Mouse (Mus musculus) hindbrain, embryonic 13.5 days (tissue): ENCODE measurements around the gene Plcl2. TPM values are rescaled to one million over a fixed set of nuclear protein-coding genes. Genes with fewer than 3 reads are reported as not detected.

ENCODE experiments used
- ATAC-seq: fragments of 200-750 bp; cut with Nextera tagmentation; 2 replicates; pipeline ENCODE4 v1.8.0; 2017; ENCODE audit warnings: moderate TSS enrichment; ENCODE audit not compliant: low FRiP score
- H3K27ac ChIP-seq: fragments of 300-500 bp; sonication (generic); 2 replicates; pipeline ENCODE4 v1.5.1; 2015; ENCODE audit warnings: inconsistent platforms, mild to moderate bottlenecking, moderate library complexity
- H3K27me3 ChIP-seq: fragments of 300-500 bp; sonication (generic); 2 replicates; pipeline ENCODE4 v1.6.1; 2015; ENCODE audit warnings: mild to moderate bottlenecking, inconsistent platforms
- H3K36me3 ChIP-seq: fragments of 300-500 bp; sonication (generic); 2 replicates; pipeline ENCODE4 v1.6.1; 2015; ENCODE audit warnings: mild to moderate bottlenecking, inconsistent platforms
- H3K4me1 ChIP-seq: fragments of 300-500 bp; sonication (generic); replicated peaks from 2 replicates; pipeline ENCODE4 v1.6.1; 2015; ENCODE audit warnings: inconsistent platforms
- H3K4me2 ChIP-seq: fragments of 300-500 bp; sonication (generic); 2 replicates; pipeline ENCODE4 v1.6.1; 2015; ENCODE audit warnings: inconsistent platforms, mild to moderate bottlenecking, moderate library complexity
- H3K4me3 ChIP-seq: fragments of 300-500 bp; sonication (generic); 2 replicates; pipeline ENCODE4 v1.5.1; 2015; ENCODE audit warnings: mild to moderate bottlenecking, inconsistent platforms
- H3K9ac ChIP-seq: fragments of 300-500 bp; sonication (generic); 2 replicates; pipeline ENCODE4 v1.6.1; 2015; ENCODE audit warnings: mild to moderate bottlenecking, inconsistent platforms
- H3K9me3 ChIP-seq: fragments of 300-500 bp; sonication (generic); 2 replicates; pipeline ENCODE4 v1.6.1; 2016; ENCODE audit warnings: inconsistent platforms
- WGBS: fragments of 180-500 bp; shearing (Covaris S2); methylation state at CpG from one replicate; pipeline ENCODE4 v1.1.7; 2015; 5-methylcytosine and 5-hydroxymethylcytosine counted together
- polyA plus RNA-seq: library from polyadenylated mRNA; unstranded; fragments of >200 nt; fragmentation: Nextera tagmentation; extraction: Ambion mirVana; gene quantifications from 2 replicates; pipeline ENCODE4 v1.2.1, GENCODE M21; 2015

Plcl2 gene
- 7.6 and 8.4 TPM in 2 replicates for polyA plus RNA-seq

GRCm38 (mm10) chr17:50509251-50510104, at the start of gene Plcl2:
Plcl2 (plus strand) TSS chr17:50509403.
- no peaks in the 10 kb centered on the region for H3K36me3 ChIP-seq
- H3K4me1 ChIP-seq, result peaks cover 37% of the 10 kb centered on the region
- no peaks in the 10 kb centered on the region for H3K27me3 ChIP-seq
- ATAC-seq, result peak; percentile 76
- peak within 1 kb of the TSS; percentile 97 for H3K27ac ChIP-seq
- H3K9me3 ChIP-seq, result no peaks in the 10 kb centered on the region
- H3K4me2 ChIP-seq, result peak within 1 kb of the TSS; percentile 69
- peak within 1 kb of the TSS; percentile 96 for H3K9ac ChIP-seq
- peak within 1 kb of the TSS; percentile 78 for H3K4me3 ChIP-seq
- WGBS, result under 1% methylated on average over 53 of the region's 95 CpGs

GRCm38 (mm10) chr17:50460301-50460700, 48.9 kb upstream of the Plcl2 start:
- no peak overlapping the region for H3K4me2 ChIP-seq
- no peaks in the 10 kb centered on the region for H3K9me3 ChIP-seq
- H3K36me3 ChIP-seq, result no peaks in the 10 kb centered on the region
- 88% methylated on average over 8 of the region's 8 CpGs for WGBS
- H3K27ac ChIP-seq, result no peak overlapping the region
- no peaks in the 10 kb centered on the region for H3K4me1 ChIP-seq
- no peak for ATAC-seq
- no peak overlapping the region for H3K4me3 ChIP-seq
- no peak overlapping the region for H3K9ac ChIP-seq
- no peaks in the 10 kb centered on the region for H3K27me3 ChIP-seq

- H3K9ac ChIP-seq, result no peak overlapping the region
- H3K4me2 ChIP-seq, result no peak overlapping the region
- H3K27me3 ChIP-seq, result no peaks in the 10 kb centered on the region
- no peak for ATAC-seq
- no peak overlapping the region for H3K4me3 ChIP-seq
- no peaks in the 10 kb centered on the region for H3K9me3 ChIP-seq
- H3K27ac ChIP-seq, result no peak overlapping the region
- H3K36me3 ChIP-seq, result no peaks in the 10 kb centered on the region
- 93% methylated on average over 2 of the region's 2 CpGs for WGBS
- peaks cover 18% of the 10 kb centered on the region for H3K4me1 ChIP-seq
These were observed 41.8 kb upstream of the Plcl2 start for GRCm38 (mm10) chr17:50467438-50467837.

- no peaks in the 10 kb centered on the region for H3K36me3 ChIP-seq
- H3K4me2 ChIP-seq, result no peak overlapping the region
- H3K9me3 ChIP-seq, result no peaks in the 10 kb centered on the region
- no peak for ATAC-seq
- H3K27me3 ChIP-seq, result no peaks in the 10 kb centered on the region
- H3K9ac ChIP-seq, result no peak overlapping the region
- H3K4me3 ChIP-seq, result no peak overlapping the region
- peaks cover 18% of the 10 kb centered on the region for H3K4me1 ChIP-seq
- H3K27ac ChIP-seq, result no peak overlapping the region
- WGBS, result 51% methylated on average over 5 of the region's 5 CpGs
These were observed 40.1 kb upstream of the Plcl2 start for GRCm38 (mm10) chr17:50469126-50469525.

- WGBS, result 13% methylated on average over 13 of the region's 13 CpGs
- H3K9ac ChIP-seq, result 0 out of 2 replicates have a peak overlapping the region, but pooled peaks have one; percentile 19
These were observed 39.4 kb upstream of the Plcl2 start for GRCm38 (mm10) chr17:50469543-50470431.

GRCm38 (mm10) chr17:50470432-50471078, 38.6 kb upstream of the Plcl2 start:
- 41% methylated on average over 16 of the region's 16 CpGs for WGBS
- no peak overlapping the region for H3K9ac ChIP-seq
- no peaks in the 10 kb centered on the region for H3K27me3 ChIP-seq
- peaks cover 18% of the 10 kb centered on the region for H3K4me1 ChIP-seq
- peak overlapping the region; percentile 24 for H3K4me3 ChIP-seq
- peak; percentile 25; the same call in 1 of the 2 replicates for ATAC-seq
- H3K9me3 ChIP-seq, result no peaks in the 10 kb centered on the region
- no peaks in the 10 kb centered on the region for H3K36me3 ChIP-seq
- peak overlapping the region; percentile 52 for H3K27ac ChIP-seq
- peak overlapping the region; percentile 50 for H3K4me2 ChIP-seq

More at GRCm38 (mm10) chr17:50469543-50470431, 39.4 kb upstream of the Plcl2 start:
- Histone ChIP-seq H3K27me3 (no peaks in the 10 kb centered on the region), H3K9me3 (no peaks in the 10 kb centered on the region), H3K36me3 (no peaks in the 10 kb centered on the region), H3K4me3 (peak overlapping the region; percentile 24), H3K27ac (peak overlapping the region; percentile 52), H3K4me2 (peak overlapping the region; percentile 50), H3K4me1 (peaks cover 18% of the 10 kb centered on the region)
- peak; percentile 82 for ATAC-seq

GRCm38 (mm10) chr17:50471230-50471629, 38.0 kb upstream of the Plcl2 start:
- H3K4me3 ChIP-seq, result no peak overlapping the region
- H3K27ac ChIP-seq, result no peak overlapping the region
- H3K4me1 ChIP-seq, result peaks cover 18% of the 10 kb centered on the region
- H3K36me3 ChIP-seq, result no peaks in the 10 kb centered on the region
- H3K9me3 ChIP-seq, result no peaks in the 10 kb centered on the region
- no peak overlapping the region for H3K4me2 ChIP-seq
- 67% methylated on average over 3 of the region's 3 CpGs for WGBS
- no peak for ATAC-seq
- no peaks in the 10 kb centered on the region for H3K27me3 ChIP-seq
- H3K9ac ChIP-seq, result no peak overlapping the region

- ATAC-seq, result no peak
- H3K4me2 ChIP-seq, result no peak overlapping the region
- H3K27me3 ChIP-seq, result no peaks in the 10 kb centered on the region
- 90% methylated on average over 4 of the region's 4 CpGs for WGBS
- no peaks in the 10 kb centered on the region for H3K4me1 ChIP-seq
- no peaks in the 10 kb centered on the region for H3K9me3 ChIP-seq
- no peak overlapping the region for H3K4me3 ChIP-seq
- no peaks in the 10 kb centered on the region for H3K36me3 ChIP-seq
- no peak overlapping the region for H3K27ac ChIP-seq
- no peak overlapping the region for H3K9ac ChIP-seq
These were observed 31.9 kb upstream of the Plcl2 start for GRCm38 (mm10) chr17:50477277-50477676.

- H3K27ac ChIP-seq, result no peak overlapping the region
- H3K36me3 ChIP-seq, result no peaks in the 10 kb centered on the region
- no peaks in the 10 kb centered on the region for H3K9me3 ChIP-seq
- ATAC-seq, result no peak
- WGBS, result 74% methylated on average over 7 of the region's 7 CpGs
- no peaks in the 10 kb centered on the region for H3K4me1 ChIP-seq
- no peak overlapping the region for H3K9ac ChIP-seq
- no peak overlapping the region for H3K4me2 ChIP-seq
- no peak overlapping the region for H3K4me3 ChIP-seq
- H3K27me3 ChIP-seq, result no peaks in the 10 kb centered on the region
These were observed 28.3 kb upstream of the Plcl2 start for GRCm38 (mm10) chr17:50480867-50481266.

GRCm38 (mm10) chr17:50483700-50484099, 25.5 kb upstream of the Plcl2 start:
- no peaks in the 10 kb centered on the region for H3K36me3 ChIP-seq
- H3K4me2 ChIP-seq, result no peak overlapping the region
- no peak for ATAC-seq
- no peaks in the 10 kb centered on the region for H3K27me3 ChIP-seq
- H3K4me3 ChIP-seq, result no peak overlapping the region
- WGBS, result 89% methylated on average over 7 of the region's 7 CpGs
- H3K9ac ChIP-seq, result no peak overlapping the region
- no peak overlapping the region for H3K27ac ChIP-seq
- H3K4me1 ChIP-seq, result no peaks in the 10 kb centered on the region
- no peaks in the 10 kb centered on the region for H3K9me3 ChIP-seq

GRCm38 (mm10) chr17:50484981-50485380, 24.2 kb upstream of the Plcl2 start:
- no peaks in the 10 kb centered on the region for H3K9me3 ChIP-seq
- H3K36me3 ChIP-seq, result no peaks in the 10 kb centered on the region
- H3K4me2 ChIP-seq, result no peak overlapping the region
- no peak overlapping the region for H3K4me3 ChIP-seq
- WGBS, result 82% methylated on average over 5 of the region's 5 CpGs
- no peaks in the 10 kb centered on the region for H3K27me3 ChIP-seq
- no peak overlapping the region for H3K9ac ChIP-seq
- no peaks in the 10 kb centered on the region for H3K4me1 ChIP-seq
- no peak for ATAC-seq
- H3K27ac ChIP-seq, result no peak overlapping the region
